Mouse (Mus musculus): ENCODE results near the gene Fsd2. TPM values are rescaled to one million over a fixed set of nuclear protein-coding genes. Genes with fewer than 3 reads are reported as not detected.
A peak's percentile ranks its signal among the peaks of the same experiment; 100 is the strongest.

Gene Fsd2
- polyA plus RNA-seq (2015; fragmentation: Nextera tagmentation; extraction: Ambion mirVana) = 0.73 and 0.87 TPM in 2 replicates

GRCm38 (mm10) chr7:81566892-81567291 lies at the start of gene Fsd2:
Fsd2 (minus strand) TSS chr7:81566944.
- no peak for DNase-seq (ENCODE audit: low spot score)

DNA sequence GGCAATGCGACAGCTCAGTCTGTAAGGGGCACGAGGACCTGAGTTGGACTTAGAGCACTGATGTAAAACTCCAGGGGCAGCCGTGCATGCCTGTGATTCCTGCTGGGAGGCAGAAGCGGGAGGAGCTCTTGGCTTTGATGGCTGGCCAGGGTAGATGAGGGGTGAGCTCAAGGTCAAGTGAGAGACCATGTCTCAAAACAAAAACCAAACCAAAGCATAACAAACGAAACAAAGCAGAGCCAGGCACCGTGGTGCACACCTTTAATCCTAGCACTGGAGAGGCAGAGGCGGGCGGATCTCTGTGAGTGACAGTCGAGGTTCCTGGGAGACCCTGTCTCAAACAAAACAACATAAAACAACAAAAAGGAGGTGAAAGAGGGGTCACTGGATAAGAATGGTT lies 48.3 kb upstream of the Fsd2 start:
- no peak for DNase-seq (ENCODE audit: low spot score)

- DNase-seq (ENCODE audit: low spot score) = no peak
Observed at GRCm38 (mm10) chr7:81612856-81613635, 46.3 kb upstream of the Fsd2 start.

GRCm38 (mm10) chr7:81610125-81610524 lies 43.4 kb upstream of the Fsd2 start:
- peak; percentile 37 for DNase-seq (ENCODE audit: low spot score)

GRCm38 (mm10) chr7:81606452-81606851 lies 39.7 kb upstream of the Fsd2 start:
- DNase-seq (ENCODE audit: low spot score) = no peak

- DNase-seq (ENCODE audit: low spot score) = no peak
Observed at GRCm38 (mm10) chr7:81605489-81605888, 38.7 kb upstream of the Fsd2 start.

DNA sequence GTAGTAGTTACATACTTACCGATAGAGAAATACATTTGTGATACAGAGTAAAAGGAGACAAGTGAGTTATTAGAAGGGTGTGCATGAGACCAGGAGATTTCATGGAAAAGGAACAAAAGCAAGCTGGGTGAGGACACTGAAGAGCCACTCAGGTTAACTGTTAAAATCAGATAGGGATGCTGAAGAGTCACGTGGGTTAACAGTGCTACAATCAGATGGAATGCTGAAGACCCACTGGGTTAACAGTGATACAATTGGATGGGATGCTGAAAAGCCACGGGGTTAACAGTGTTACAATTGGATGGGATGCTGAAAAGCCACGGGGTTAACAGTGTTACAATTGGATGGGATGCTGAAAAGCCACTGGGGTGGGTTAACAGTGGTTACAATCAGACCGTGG lies 38.2 kb upstream of the Fsd2 start:
- no peak for DNase-seq (ENCODE audit: low spot score)

- DNase-seq (ENCODE audit: low spot score) = no peak
Observed at GRCm38 (mm10) chr7:81599379-81600280, 32.9 kb upstream of the Fsd2 start.

DNA sequence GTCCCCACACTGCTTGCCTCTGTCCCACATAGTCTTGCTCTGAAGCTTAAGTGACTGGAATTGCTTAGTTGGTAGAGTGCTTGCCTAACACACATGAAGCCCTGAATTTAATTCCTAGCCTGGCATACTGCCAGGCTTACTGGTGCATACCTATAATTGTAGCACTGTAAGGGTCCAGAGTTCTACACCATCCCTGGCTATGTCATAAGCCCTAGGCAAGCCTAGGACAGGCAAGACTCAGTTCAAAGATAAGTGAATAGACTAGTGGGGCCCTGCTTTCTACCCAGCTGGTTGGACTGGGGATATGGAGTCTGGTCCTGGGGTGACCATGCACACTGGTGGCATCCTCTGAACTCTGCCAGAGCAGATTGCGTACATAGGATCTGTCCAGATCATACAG lies 30.9 kb upstream of the Fsd2 start:
- no peak for DNase-seq (ENCODE audit: low spot score)

GRCm38 (mm10) chr7:81596086-81596485 lies 29.3 kb upstream of the Fsd2 start:
- DNase-seq (ENCODE audit: low spot score) = no peak

DNA sequence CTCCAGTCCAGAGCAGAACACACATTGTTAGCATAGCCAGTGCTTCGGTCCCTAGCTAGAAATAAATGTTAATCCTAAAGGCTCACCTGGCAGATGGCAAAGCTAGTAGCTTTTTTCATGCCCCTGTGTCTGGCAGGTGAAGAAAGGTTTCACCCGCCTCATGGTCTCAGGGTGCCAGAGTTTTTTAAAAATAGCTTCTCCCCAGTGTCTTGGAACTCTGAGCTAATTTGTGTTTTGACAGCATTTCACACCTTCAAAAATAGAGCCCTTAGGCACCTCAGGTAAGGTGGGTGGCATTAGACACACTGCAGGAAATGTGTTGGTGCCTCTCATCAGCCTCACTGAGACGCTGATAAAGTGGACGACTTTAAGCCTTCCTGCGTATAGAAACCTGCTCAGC lies 28.3 kb upstream of the Fsd2 start:
- no peak for DNase-seq (ENCODE audit: low spot score)

GRCm38 (mm10) chr7:81593387-81593786 lies 26.6 kb upstream of the Fsd2 start:
- no peak for DNase-seq (ENCODE audit: low spot score)

DNA sequence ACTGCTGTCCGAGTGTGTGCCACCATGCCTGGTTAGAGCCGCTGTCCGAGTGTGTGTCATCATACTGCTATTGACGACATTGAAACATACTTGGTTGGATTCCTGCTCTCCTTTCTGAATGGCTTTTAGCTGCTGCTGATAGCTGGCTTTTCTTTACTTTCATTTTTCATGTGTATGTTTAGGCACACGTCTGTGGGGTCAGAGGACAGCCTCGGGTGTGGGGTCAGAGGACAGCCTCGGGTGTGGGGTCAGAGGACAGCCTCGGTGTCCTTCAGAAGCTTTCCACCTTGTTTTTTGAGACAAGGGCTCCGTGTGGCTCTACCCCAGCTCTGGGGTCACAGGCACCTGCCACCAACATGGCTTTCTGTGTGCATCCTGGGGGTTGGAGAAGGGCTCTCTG lies 25.9 kb upstream of the Fsd2 start:
- DNase-seq (ENCODE audit: low spot score) = no peak

GRCm38 (mm10) chr7:81587238-81587637 lies 20.5 kb upstream of the Fsd2 start:
- no peak for DNase-seq (ENCODE audit: low spot score)

DNA sequence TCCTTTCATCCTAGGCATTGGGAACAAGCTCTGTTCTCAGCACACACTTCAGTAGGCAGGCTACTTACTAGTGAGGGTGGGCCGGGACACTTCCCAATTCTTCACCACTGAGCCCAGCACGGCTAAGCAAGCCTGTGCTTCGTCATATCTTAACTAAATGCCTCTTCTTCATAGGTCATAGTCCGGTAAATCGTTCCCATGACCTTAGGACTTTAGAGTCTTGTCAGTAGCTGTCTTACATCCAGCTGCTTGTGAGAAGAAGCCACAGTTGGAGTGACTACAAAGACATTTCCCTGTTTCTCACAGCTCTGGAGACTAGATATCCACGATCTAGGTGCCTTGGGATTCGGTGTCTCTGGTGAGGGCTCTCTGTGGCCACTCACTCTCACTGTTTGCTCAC lies 18.6 kb upstream of the Fsd2 start:
- DNase-seq (ENCODE audit: low spot score) = no peak

- no peak for DNase-seq (ENCODE audit: low spot score)
Observed at GRCm38 (mm10) chr7:81583512-81583911, 16.8 kb upstream of the Fsd2 start.

DNA sequence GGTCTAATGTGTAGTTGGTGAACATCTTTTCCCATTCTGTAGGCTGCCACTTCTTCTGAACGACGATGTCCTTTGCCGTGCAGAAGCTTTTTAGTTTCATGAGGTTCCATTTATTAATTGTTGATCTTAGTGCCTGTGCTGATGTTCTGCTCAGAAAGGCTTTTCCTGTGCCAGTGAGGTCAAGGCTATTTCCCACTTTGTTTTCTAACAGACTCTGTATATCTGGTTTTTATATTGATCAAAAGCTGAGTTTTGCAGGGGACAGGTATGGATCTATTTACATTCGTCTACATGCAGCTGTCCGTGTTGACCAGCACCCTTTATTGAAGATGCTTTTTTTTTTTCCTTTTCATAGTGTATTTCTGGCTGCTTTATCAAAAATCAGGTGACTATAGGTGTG lies 12.6 kb upstream of the Fsd2 start:
- no peak for DNase-seq (ENCODE audit: low spot score)

GRCm38 (mm10) chr7:81578413-81578812 lies 11.7 kb upstream of the Fsd2 start:
- no peak for DNase-seq (ENCODE audit: low spot score)

GRCm38 (mm10) chr7:81577872-81578271 lies 11.1 kb upstream of the Fsd2 start:
- no peak for DNase-seq (ENCODE audit: low spot score)

- DNase-seq (ENCODE audit: low spot score) = no peak
Observed at GRCm38 (mm10) chr7:81575606-81576005, 8.9 kb upstream of the Fsd2 start.

GRCm38 (mm10) chr7:81573821-81574220 lies 7.1 kb upstream of the Fsd2 start:
- DNase-seq (ENCODE audit: low spot score) = no peak

- no peak for DNase-seq (ENCODE audit: low spot score)
Observed at GRCm38 (mm10) chr7:81573397-81573796, 6.7 kb upstream of the Fsd2 start.
